Mouse (Mus musculus) liver, adult (tissue): Measurements from ENCODE around the gene Speg.

Experiments
- GATA4 ChIP-seq: IDR thresholded peaks from 2 replicates; pipeline ENCODE4 v1.6.1; 2014; ENCODE audit warnings: mild to moderate bottlenecking, low read length; ENCODE audit not compliant: insufficient replicate concordance

Gene Speg

GRCm38 (mm10) chr1:75400493-75401115 lies 25.5 kb downstream of the Speg start:
- no peak for TF ChIP-seq GATA4

GRCm38 (mm10) chr1:75405547-75405946 lies 30.4 kb downstream of the Speg start:
- no peak for TF ChIP-seq GATA4

- no peak for TF ChIP-seq GATA4
Observed at GRCm38 (mm10) chr1:75406173-75406572, 31.1 kb downstream of the Speg start.

- TF ChIP-seq GATA4, result no peak
Observed at GRCm38 (mm10) chr1:75407056-75407455, 32.0 kb downstream of the Speg start.

GRCm38 (mm10) chr1:75408210-75408609 lies 33.1 kb downstream of the Speg start:
- no peak for TF ChIP-seq GATA4

GRCm38 (mm10) chr1:75409950-75410349 lies 34.9 kb downstream of the Speg start:
- no peak for TF ChIP-seq GATA4

GRCm38 (mm10) chr1:75412196-75412595 lies 37.1 kb downstream of the Speg start:
- no peak for TF ChIP-seq GATA4

GRCm38 (mm10) chr1:75413749-75414148 lies 38.7 kb downstream of the Speg start:
- no peak for TF ChIP-seq GATA4

GRCm38 (mm10) chr1:75421794-75422193 lies 46.7 kb downstream of the Speg start:
- TF ChIP-seq GATA4, result no peak

GRCm38 (mm10) chr1:75422216-75422822 lies 47.2 kb downstream of the Speg start:
- no peak for TF ChIP-seq GATA4

GRCm38 (mm10) chr1:75422823-75423471 lies 47.9 kb downstream of the Speg start:
- no peak for TF ChIP-seq GATA4

- no peak for TF ChIP-seq GATA4
Observed at GRCm38 (mm10) chr1:75423780-75424390, 48.8 kb downstream of the Speg start.

- no peak for TF ChIP-seq GATA4
Observed at GRCm38 (mm10) chr1:75425796-75426471, 50.8 kb downstream of the Speg start.

GRCm38 (mm10) chr1:75435475-75436328 lies 60.6 kb downstream of the Speg start, which contains the start of gene Gmppa:
Gene Gmppa (plus strand): TSS chr1:75435930.
- no peak for TF ChIP-seq GATA4

- no peak for TF ChIP-seq GATA4
Observed at GRCm38 (mm10) chr1:75438782-75439181, 63.7 kb downstream of the Speg start.

GRCm38 (mm10) chr1:75440661-75441060 lies 65.6 kb downstream of the Speg start:
- TF ChIP-seq GATA4, result no peak
